Mouse (Mus musculus) left cerebral cortex, postnatal 4 days (tissue): ENCODE results near the gene Def8. TPM values are rescaled to one million over a fixed set of nuclear protein-coding genes. Genes with fewer than 3 reads are reported as not detected.

Experiments used
- DNase-seq: peaks from one replicate; pipeline ENCODE4 v3.0.0-alpha.2; 2022
- intact Hi-C: fragments of 180-260 bp; cut with DNase I; formaldehyde crosslinking; loops from one replicate; pipeline ENCODE4 v1.15.1; 2025
- total RNA-seq, 2 experiments: library from RNA; stranded (reverse); gene quantifications; 2 replicates each; pipeline ENCODE4 v1.2.3; 2021

Gene Def8
- total RNA-seq, 2 experiments from 2014 or later = 68.3 to 70.1 TPM

- DNase-seq = no peak
- intact Hi-C loops = no loop called here
Observed at GRCm38 (mm10) chr8:123476911-123477736, 53.8 kb downstream of the Def8 start.

DNA sequence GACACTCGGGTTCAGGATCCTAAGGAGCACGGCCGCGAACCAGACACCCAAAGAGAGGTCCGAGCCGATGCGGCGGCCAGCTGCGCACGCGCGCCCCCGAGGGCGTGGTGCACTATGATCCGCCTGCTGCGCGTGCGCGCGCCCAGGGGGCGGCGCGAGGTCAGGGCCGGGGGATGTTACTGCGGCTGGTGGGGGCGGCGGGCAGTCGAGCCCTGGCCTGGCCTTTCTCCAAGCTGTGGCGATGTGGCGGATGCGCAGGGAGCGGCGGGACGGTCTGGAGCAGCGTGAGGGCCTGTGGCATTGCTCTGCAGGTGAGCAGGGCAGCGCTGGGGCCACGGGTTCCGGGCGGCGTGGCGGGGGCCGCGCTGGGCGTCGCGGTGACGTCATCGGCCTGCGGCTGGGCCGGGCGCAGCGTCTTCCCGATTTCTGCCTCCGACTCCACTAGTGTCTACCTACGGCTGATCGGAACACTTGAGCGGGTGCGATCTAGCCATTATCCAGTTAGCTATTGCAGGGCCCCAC lies 54.5 kb downstream of the Def8 start, which contains the start of gene Afg3l1:
Gene Afg3l1 (plus strand): TSS at position 167 of the 522 bp plus-strand sequence.
- intact Hi-C loops = no loop called here
- DNase-seq = peak; percentile 96

- no peak for DNase-seq
- intact Hi-C loops = no loop called here
Observed at GRCm38 (mm10) chr8:123478456-123479218, 55.3 kb downstream of the Def8 start.

GRCm38 (mm10) chr8:123482627-123483026 lies 59.3 kb downstream of the Def8 start:
- intact Hi-C loops = no loop called here
- no peak for DNase-seq

GRCm38 (mm10) chr8:123491280-123492075 lies 68.2 kb downstream of the Def8 start:
- intact Hi-C loops = no loop called here

GRCm38 (mm10) chr8:123492898-123493297 lies 69.6 kb downstream of the Def8 start:
- intact Hi-C loops = no loop called here
- no peak for DNase-seq

More at GRCm38 (mm10) chr8:123491280-123492075, 68.2 kb downstream of the Def8 start:
- no peak for DNase-seq

GRCm38 (mm10) chr8:123497699-123498098 lies 74.4 kb downstream of the Def8 start:
- intact Hi-C loops = no loop called here
- DNase-seq = no peak

DNA sequence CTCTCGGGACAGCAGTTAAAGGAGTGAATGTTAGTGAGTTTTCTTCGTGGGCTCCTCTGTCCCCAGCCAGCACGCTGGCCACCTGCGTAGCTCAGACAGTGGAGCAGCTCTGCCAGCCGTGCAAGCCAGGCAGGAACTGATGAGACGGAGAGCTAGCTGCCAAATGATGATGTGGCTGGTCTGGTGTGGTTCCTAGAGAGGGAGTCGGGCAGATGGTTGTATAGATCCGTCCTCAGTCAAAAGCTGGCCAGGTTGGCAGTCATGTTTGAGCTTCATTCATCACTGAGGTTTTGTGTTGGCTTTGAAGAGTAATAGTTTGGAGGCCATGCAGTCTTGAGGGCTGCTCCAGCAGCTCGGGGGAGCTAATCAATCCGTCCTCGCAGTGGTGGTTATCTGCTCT lies 75.6 kb downstream of the Def8 start:
- no peak for DNase-seq
- intact Hi-C loops = no loop called here

DNA sequence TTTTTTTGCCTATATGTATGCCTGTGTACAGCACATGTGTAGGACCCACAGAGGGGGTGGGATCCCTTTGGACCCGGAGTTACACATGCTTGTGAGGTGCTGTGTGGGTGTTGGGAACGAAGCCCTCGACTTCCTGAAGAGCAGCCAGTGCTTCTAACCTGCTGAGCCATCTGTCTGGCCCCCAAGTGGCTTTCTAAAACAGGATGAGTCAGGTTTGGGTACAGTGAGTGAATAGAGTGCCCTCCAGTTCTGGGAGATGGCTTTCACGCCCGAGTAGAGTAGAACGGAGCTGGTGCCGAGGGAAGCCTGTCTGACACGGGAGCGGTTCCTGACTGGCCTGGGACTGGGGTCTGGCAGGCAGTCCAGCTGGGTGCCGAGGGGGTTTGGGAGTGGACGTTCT lies 76.2 kb downstream of the Def8 start:
- no peak for DNase-seq
- intact Hi-C loops = no loop called here

DNA sequence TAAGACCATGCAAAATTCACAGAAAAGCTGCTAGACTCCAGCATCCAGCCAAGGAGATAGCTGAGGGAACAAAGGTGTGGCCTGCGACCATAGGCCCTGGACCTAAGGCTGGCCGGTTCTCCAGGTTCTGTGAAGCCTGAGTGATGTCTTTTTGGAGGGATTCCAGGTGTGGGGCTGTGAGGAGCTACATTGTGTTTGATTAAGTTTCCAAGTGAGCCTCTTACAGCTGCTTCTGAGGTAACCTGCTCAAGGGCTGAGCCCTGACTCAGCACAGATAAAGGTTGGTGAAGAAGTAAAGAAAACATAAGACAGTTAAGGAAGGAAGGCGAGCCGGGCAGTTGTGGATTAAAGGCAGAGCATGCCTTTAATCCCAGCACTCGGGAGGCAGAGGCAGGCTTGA lies 78.9 kb downstream of the Def8 start:
- intact Hi-C loops = no loop called here
- no peak for DNase-seq

DNA sequence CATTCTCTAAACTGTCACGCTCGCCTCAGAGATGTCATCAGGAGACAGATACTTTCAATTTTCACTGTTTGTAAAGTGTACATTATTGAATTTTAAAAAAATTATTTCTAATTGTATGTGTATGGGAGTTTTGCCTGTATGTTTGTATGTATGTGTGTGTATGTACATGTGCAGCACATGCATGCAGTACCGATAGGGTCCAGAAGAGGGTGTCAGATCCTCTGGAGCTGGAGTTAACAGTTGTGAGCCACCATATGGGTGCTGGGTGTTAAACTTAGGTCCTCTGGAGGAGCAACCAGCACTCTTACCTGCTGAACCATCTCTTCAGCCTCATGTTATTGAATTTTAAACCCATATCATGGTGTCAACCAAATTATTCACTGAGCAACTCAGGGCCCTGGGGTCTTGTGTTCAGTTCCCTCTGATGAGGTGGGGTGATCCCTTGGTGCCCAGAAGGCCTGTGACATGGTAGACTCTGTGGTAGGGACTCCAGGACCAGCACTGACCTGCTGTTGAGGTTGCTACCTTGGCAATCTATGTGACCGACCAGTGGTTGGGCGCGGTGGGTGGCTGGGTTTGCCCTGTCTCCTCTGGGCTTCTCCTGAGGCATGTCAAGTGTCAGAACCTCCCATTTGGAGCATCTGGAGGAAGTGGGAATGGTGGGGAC lies 80.6 kb downstream of the Def8 start:
- no peak for DNase-seq
- intact Hi-C loops = no loop called here

GRCm38 (mm10) chr8:123504591-123505195 lies 81.4 kb downstream of the Def8 start:
- intact Hi-C loops = no loop called here

GRCm38 (mm10) chr8:123505267-123505666 lies 81.9 kb downstream of the Def8 start:
- no peak for DNase-seq
- intact Hi-C loops = no loop called here

More at GRCm38 (mm10) chr8:123504591-123505195, 81.4 kb downstream of the Def8 start:
- DNase-seq = no peak

DNA sequence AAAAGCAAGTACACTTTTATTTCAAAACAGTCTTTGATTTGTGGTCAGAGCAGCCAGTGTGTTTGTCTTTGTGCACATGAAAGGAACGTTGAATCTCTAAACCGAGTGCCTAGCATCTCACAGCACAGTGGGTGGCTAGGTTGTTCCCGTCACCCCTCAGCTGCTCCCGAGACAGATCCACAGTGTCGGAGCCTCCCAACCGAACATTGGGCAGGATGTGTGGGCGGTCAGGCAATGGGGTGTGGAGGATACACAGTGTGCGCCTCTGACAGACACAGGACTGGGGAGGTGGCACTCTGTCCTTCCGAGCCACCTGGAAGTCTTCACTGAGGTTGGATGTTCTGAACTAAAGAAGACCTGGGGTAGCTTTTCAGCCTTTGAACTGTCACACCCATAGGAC lies 82.4 kb downstream of the Def8 start:
- intact Hi-C loops = no loop called here
- DNase-seq = no peak

DNA sequence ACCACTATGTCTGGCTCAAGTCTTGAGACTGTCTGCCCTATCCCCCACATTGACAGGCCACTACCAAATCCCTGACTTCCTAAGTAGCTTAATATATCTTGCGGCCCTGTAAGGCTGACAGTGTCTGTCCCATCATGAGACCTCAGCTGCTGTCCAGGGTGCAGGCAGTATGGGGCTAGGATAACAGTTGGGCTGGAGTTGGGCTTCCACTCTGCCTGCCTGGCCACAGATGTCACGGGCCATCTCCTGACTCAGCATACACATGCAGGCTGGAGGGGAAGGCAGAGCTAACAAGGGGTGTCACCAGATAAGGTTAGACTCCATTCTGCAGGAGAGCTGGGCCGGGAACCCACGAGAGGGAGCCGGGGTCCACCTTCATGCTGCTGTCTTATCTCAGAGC lies 83.8 kb downstream of the Def8 start:
- intact Hi-C loops = no loop called here
- no peak for DNase-seq

GRCm38 (mm10) chr8:123510819-123511218 lies 87.5 kb downstream of the Def8 start:
- DNase-seq = no peak
- intact Hi-C loops = no loop called here
